ENCODE assay signal across 8 mouse cellular contexts in the genomic region with DNA sequence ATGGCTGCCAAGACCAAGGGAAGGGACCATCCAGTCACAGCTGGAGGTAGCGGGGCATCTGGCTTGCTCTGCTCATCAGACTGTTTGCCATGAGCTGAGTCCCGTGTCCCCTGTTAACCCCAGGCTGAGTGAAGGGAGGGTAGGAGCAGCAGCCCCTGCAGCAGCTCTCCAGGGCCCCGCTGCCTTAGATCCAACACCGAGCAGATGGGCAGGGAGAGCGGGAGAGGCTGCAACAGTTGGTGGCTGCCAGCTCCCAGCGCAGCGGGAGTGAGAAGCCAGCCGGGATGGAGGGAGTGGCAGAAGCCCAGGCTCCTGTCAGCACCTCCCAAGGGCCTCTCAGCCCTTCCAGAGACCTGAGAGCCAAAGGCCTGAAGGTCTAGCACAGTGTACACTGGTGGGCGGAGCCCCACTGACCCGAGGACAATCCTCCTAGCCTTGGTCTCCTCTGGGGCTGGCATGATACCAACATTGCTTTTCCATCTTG.
DNase-seq lines count a peak whose midpoint lies in the region; ATAC-seq and TF ChIP-seq lines count a peak whose summit lies in the region.

No protein-coding gene starts in this region.

- H3K36me3 ChIP-seq in forebrain, embryonic 13.5 days (ENCODE audit: poor library complexity, severe bottlenecking): no peaks in the 10 kb centered on the region
- no peaks in the 10 kb centered on the region; the same call in 1 of the 2 replicates for H3K36me3 ChIP-seq in limb, embryonic 14.5 days (ENCODE audit: control insufficient read depth, insufficient read depth, low read length)

- 0 out of 2 replicates have a peak, but pooled peaks cover 3% of the 10 kb centered on the region for H3K27me3 ChIP-seq in forebrain, embryonic 13.5 days
- H3K27me3 ChIP-seq in limb, embryonic 14.5 days (ENCODE audit: control insufficient read depth, insufficient read depth, low read length): no peaks in the 10 kb centered on the region

- intact Hi-C loops in heart, postnatal 14 days (cut with DNase I): loop anchor here (2.0 kb wide), 1 partner anchor 29 kb away; no protein-coding TSS in a partner anchor

- no peak overlapping the region for H3K9ac ChIP-seq in forebrain, embryonic 13.5 days
- H3K9ac ChIP-seq in limb, embryonic 14.5 days (ENCODE audit: low read depth, low read length, severe bottlenecking): no peak overlapping the region

- H3K27ac ChIP-seq in forebrain, embryonic 13.5 days: peak overlapping the region; percentile 70
- no peak overlapping the region for H3K27ac ChIP-seq in limb, embryonic 14.5 days (replicated peaks; ENCODE audit: low read depth, low read length)

- H3K4me3 ChIP-seq in forebrain, embryonic 13.5 days: no peak overlapping the region
- no peak overlapping the region for H3K4me3 ChIP-seq in limb, embryonic 14.5 days (replicated peaks; ENCODE audit: low read length)

- WGBS in forebrain, embryonic 13.5 days: 28% methylated on average over 10 of the region's 10 CpGs
- WGBS in limb, embryonic 14.5 days: 40% methylated on average over 10 of the region's 10 CpGs

- H3K4me1 ChIP-seq in forebrain, embryonic 13.5 days: peaks cover 87% of the 10 kb centered on the region
- H3K4me1 ChIP-seq in limb, embryonic 14.5 days (ENCODE audit: control insufficient read depth, insufficient read depth, low read length): peaks cover 82% of the 10 kb centered on the region

- H3K4me2 ChIP-seq in forebrain, embryonic 13.5 days: no peak overlapping the region
- H3K4me2 ChIP-seq in limb, embryonic 14.5 days (replicated peaks; ENCODE audit: low read depth, low read length, severe bottlenecking): no peak overlapping the region

- peak; percentile 50 for ATAC-seq in forebrain, embryonic 13.5 days
- 0 out of 2 replicates have a peak, but pooled peaks have one; percentile 9 for ATAC-seq in limb, embryonic 14.5 days (ENCODE audit: low FRiP score, low read depth)

- peak; percentile 84 for DNase-seq in 3T3-L1 (ENCODE audit: low read depth, low spot score)
- peak; percentile 69 for DNase-seq in adrenal gland, postnatal 14 days
- DNase-seq in heart, postnatal 14 days: peak; percentile 89 to 92
- DNase-seq in limb, embryonic 14.5 days (ENCODE audit: low spot score): no peak
- peak; percentile 88 for DNase-seq in retina, postnatal 1 day
- no peak for DNase-seq in B cell, adult 2 months
- no peak for DNase-seq in thymus, postnatal 25 days

- H3K9me3 ChIP-seq in forebrain, embryonic 13.5 days (replicated peaks): no peaks in the 10 kb centered on the region
- H3K9me3 ChIP-seq in limb, embryonic 14.5 days (ENCODE audit: control insufficient read depth, low read length): no peaks in the 10 kb centered on the region

- no peak for TF ChIP-seq POLR2A in limb, embryonic 14.5 days (IDR thresholded peaks at IDR 0.05; ENCODE audit: borderline replicate concordance, extremely low read depth, insufficient read depth, insufficient read length)

Comparison
In these comparisons a context has a peak if more than half of its experiments do, and no peak if none do; other contexts are left out.
1. DNase-seq: peak in 3T3-L1 (single experiment), adrenal gland, postnatal 14 days (single experiment), heart, postnatal 14 days (2 of 2) and retina, postnatal 1 day (single experiment); none in limb, embryonic 14.5 days (single experiment), B cell, adult 2 months (0 of 2) and thymus, postnatal 25 days (single experiment).